Mouse (Mus musculus): Measurements from ENCODE around the gene Clec2g. TPM values are rescaled to one million over a fixed set of nuclear protein-coding genes. Genes with fewer than 3 reads are reported as not detected.
"Not testable (repeated sequence)": the region's sequence is repeated elsewhere in the genome, so short reads cannot be mapped to it uniquely, and the experiment has no call there.

Gene Clec2g
- not detected in 2 replicates for polyA plus RNA-seq (2016; fragmentation: Nextera tagmentation; extraction: Ambion mirVana)

DNA sequence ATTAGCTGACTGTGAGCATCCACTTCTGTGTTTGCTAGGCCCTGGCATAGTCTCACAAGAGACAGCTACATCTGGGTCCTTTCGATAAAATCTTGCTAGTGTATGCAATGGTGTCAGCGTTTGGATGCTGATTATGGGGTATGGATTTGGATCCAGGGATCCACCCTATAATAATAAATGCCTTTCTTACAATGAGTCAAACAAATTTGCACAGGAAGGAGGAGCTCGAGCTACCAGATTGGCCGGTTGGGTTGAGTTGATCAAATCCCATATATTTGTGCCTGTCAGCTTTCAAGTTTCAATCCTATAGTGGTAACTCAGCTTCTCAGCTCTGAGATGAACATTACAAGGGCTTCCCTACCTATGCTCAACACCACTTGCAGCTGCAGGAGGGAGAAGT is at the start of gene Clec2g:
TSS of gene Clec2g (plus strand) at position 301 of the 400 bp plus-strand sequence.
- H3K4me3 ChIP-seq (replicated peaks); H3K9me3 ChIP-seq; H3K27me3 ChIP-seq; H3K27ac ChIP-seq; H3K4me1 ChIP-seq; ATAC-seq (ENCODE audit: low FRiP score); H3K36me3 ChIP-seq (replicated peaks); H3K4me2 ChIP-seq; H3K9ac ChIP-seq: not testable (repeated sequence)
- over 99% methylated on average over 4 of the region's 4 CpGs for WGBS

DNA sequence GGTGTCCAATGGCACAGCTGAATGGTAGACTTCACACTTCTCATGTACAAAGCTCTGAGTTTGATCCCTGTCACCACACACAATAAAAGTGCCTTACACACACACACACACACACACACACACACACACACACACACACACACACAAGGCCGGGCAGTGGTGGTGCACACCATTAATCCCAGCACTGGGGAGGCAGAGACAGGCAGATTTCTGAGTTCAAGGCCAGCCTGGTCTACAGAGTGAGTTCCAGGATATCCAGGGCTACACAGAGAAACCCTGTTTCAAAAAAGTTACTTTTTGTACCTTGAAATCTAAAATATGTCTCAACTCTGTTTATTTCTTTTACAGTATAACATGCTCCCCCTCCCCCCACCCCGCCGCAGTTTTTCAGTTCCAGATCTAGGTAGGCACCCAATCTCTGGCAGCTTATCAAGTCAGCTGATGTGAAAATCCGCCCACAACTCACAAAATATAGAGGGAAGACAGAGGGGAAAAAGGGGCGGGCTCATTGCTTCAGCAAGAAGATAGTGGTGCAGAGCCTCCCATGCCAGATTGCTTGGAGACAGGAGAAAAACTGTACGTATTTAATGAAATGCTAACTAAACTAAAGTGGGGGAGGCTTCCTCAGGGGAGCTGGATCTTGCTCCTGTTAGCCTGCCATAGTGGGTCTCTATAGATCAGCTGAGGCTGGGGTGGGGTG is 46.9 kb upstream of the Clec2g start, which contains the start of gene Clec2i:
TSS of gene Clec2i (plus strand) at position 498 of the 700 bp plus-strand sequence.
- not testable (repeated sequence) for H3K36me3 ChIP-seq (replicated peaks); H3K9ac ChIP-seq; H3K27me3 ChIP-seq; H3K4me3 ChIP-seq (replicated peaks); H3K9me3 ChIP-seq; H3K27ac ChIP-seq; H3K4me2 ChIP-seq; ATAC-seq (ENCODE audit: low FRiP score); H3K4me1 ChIP-seq
- 84% methylated on average over 6 of the region's 6 CpGs for WGBS

DNA sequence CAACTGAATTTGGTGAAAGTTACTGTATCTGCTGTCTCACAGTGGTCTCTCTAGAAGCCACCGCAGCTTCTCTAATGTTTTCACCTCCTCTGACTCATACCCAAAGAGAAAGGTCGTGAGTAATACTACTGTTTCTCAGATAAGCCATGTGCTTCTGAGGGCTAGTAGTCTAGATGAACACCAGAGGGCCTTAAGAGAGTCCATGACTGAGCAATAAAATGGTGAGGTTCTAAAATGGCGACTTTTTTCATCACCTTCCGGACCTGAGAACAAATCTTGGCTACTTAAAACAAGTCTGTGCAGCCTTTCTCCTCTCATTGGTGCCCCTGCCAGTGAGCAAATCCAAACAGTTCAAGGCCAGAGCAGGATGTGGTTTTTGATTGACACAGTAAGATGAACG is 45.3 kb upstream of the Clec2g start:
- WGBS, result 80% methylated on average over 5 of the region's 5 CpGs
- Histone ChIP-seq H3K36me3 (replicated peaks) (no peaks in the 10 kb centered on the region), H3K4me1 (no peaks in the 10 kb centered on the region), H3K4me3 (replicated peaks) (no peak overlapping the region), H3K27me3 (no peaks in the 10 kb centered on the region), H3K9ac (no peak overlapping the region), H3K9me3 (no peaks in the 10 kb centered on the region), H3K27ac (no peak overlapping the region), H3K4me2 (no peak overlapping the region)
- ATAC-seq (ENCODE audit: low FRiP score), result no peak

DNA sequence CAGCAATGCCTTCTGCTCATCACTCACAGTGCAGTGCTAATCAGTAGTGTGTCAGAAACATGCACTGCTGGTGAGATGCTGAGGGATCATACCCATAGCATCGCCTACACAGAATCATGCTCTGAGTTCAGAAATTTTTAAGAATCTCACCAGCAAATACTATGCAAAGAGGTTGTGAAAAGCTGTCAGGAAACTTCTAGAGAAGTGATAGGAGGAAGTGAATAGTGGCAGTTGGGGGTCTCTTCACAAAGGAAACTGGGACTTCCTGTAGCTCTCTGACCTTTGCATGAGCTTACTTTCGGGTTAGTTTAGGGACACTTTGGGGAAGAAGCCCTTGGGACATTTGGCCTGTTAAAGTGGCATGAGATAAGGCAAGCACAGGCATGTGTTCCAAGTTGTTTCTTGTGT is 43.2 kb upstream of the Clec2g start, which contains the start of gene BC035044:
TSS of gene BC035044 (minus strand) at position 179 of the 408 bp plus-strand sequence.
- Histone ChIP-seq H3K9me3 (no peaks in the 10 kb centered on the region), H3K36me3 (replicated peaks) (no peaks in the 10 kb centered on the region), H3K27ac (no peak within 1 kb of the TSS), H3K4me3 (replicated peaks) (no peak within 1 kb of the TSS), H3K9ac (no peak within 1 kb of the TSS), H3K4me2 (no peak within 1 kb of the TSS), H3K27me3 (no peaks in the 10 kb centered on the region), H3K4me1 (no peaks in the 10 kb centered on the region)
- ATAC-seq (ENCODE audit: low FRiP score), result no peak
- WGBS, result 78% methylated on average over 2 of the region's 2 CpGs

DNA sequence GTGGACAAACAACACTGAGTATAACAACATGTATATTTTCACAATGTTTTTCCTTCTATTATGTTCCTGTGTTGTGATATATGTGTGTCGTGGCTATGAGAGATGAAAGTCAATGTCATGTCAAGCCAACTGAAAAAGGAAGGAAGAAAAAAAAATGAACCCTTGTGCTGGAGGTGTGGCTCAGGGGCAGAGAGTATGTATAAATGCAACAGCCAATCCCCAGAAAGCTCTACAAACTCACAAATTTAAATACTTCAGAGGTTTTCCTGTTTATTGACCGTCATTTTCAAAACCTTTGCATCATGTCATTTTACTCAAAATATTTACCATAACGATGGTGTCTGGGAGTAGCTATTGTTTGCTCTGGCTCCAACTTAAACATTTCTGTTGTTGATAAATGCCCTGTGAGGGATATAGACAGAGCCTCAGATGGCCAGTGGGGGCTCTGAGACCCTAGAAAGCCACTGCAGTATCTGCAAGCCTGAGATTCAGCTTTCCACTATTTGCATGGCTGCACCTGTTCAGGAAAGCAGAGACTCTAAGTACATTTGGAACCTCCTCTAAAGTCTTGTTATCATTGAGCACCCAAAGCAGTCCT is 38.7 kb upstream of the Clec2g start:
- Histone ChIP-seq H3K9ac (no peak overlapping the region), H3K4me2 (no peak overlapping the region), H3K9me3 (no peaks in the 10 kb centered on the region), H3K4me1 (no peaks in the 10 kb centered on the region), H3K27me3 (no peaks in the 10 kb centered on the region), H3K36me3 (replicated peaks) (no peaks in the 10 kb centered on the region), H3K4me3 (replicated peaks) (no peak overlapping the region), H3K27ac (no peak overlapping the region)
- no peak for ATAC-seq (ENCODE audit: low FRiP score)
- WGBS, result 88% methylated on average over 3 of the region's 3 CpGs

DNA sequence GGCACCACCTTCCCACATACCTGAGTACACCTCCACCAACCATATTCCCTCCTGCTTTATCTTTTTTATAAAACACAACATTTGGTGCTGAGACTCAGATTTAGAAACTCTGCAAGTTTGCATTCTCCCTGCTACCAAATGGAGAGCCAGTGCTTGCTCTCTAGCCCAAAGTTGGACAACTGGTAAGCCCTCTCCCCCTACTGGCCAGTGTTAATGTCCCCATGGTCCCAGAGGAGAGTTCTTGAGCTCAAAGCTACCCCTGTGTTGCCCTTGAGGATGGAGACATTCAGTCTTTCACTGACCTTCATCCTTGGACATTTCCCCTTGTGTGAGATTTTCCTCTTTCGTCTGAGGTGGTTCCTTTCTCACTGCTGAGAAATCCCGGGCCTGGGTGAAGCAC is 34.1 kb upstream of the Clec2g start:
- H3K27ac ChIP-seq, result no peak overlapping the region
- no peak overlapping the region for H3K4me2 ChIP-seq
- H3K36me3 ChIP-seq (replicated peaks), result no peaks in the 10 kb centered on the region
- no peaks in the 10 kb centered on the region for H3K9me3 ChIP-seq
- no peaks in the 10 kb centered on the region for H3K4me1 ChIP-seq
- H3K4me3 ChIP-seq (replicated peaks), result no peak overlapping the region
- WGBS, result 90% methylated on average over 2 of the region's 2 CpGs
- no peak overlapping the region for H3K9ac ChIP-seq
- no peaks in the 10 kb centered on the region for H3K27me3 ChIP-seq
- ATAC-seq (ENCODE audit: low FRiP score), result no peak

DNA sequence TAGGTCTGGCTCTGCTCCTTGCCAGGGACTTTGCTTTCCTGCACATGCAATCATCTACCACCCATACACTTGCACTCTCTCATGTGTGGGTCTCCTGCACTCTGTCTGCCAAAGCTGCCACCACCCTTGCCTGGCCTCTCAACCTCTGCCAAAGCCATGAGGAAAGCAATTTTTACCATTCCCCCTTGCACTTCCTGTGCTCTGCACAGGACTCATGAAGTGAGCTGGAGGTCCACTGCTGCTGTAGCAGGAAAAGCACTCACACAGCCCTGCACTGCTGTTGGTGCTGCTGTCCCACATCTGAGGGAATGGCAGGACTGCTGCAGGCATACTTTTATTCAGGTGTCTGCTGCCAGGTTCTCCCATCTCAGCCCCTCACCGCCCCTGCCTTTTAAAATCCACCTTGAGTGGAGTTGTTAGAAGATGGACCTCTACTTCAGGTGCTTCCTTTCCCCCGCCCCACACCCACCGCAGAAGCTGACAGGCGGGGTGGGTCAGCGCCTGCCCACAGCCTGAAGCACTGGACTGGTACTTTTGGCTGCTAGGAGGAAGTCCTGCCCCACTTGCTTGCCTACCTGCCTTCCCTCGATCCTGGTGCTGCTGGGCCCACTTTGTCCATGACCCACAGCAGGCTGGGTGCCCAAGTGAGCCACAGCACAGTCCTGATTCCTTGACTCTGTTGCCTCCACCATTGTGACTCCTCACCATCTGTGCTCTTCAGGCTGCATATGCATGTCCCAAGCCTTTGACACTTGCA is 33.2 kb upstream of the Clec2g start:
- not testable (repeated sequence) for H3K9ac ChIP-seq; H3K4me3 ChIP-seq (replicated peaks); H3K36me3 ChIP-seq (replicated peaks); ATAC-seq (ENCODE audit: low FRiP score); H3K9me3 ChIP-seq; H3K27me3 ChIP-seq; H3K27ac ChIP-seq; H3K4me2 ChIP-seq; H3K4me1 ChIP-seq
- WGBS, result 87% methylated on average over 6 of the region's 6 CpGs

DNA sequence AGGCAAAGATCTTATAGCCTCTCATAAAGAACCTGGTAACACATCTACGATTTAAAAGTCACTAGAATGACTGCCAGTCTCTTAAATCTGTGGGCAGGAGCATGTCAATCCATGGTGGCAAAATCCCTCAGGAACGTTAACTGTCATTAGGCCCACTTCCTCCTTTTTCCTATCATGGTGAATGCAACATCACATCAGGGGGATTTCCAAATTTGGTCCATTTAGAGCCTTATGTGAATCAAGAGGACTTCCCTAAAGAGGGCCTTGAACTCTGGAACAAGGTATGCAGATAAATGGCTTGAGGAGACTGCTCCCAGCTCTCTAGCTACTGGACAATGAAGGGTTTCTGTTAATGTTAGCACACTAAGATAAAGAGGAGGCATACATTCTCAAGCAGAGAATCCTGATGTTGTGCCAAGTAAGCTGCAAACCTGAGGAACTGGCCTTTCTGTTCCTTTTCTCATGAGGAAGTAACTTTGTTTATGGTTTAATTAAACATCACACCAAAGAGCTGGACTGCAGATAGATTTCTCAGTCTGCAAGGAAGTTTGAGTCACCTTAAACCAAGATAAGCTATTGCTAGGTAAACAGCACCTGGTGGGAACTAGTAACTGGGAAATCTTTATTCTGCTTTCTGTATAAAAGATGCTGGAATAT is 20.5 kb upstream of the Clec2g start:
- ATAC-seq (ENCODE audit: low FRiP score), result no peak
- H3K36me3 ChIP-seq (replicated peaks), result no peaks in the 10 kb centered on the region
- no peak overlapping the region for H3K4me2 ChIP-seq
- H3K4me1 ChIP-seq, result no peaks in the 10 kb centered on the region
- no peaks in the 10 kb centered on the region for H3K27me3 ChIP-seq
- H3K9me3 ChIP-seq, result no peaks in the 10 kb centered on the region
- no peak overlapping the region for H3K27ac ChIP-seq
- no peak overlapping the region for H3K4me3 ChIP-seq (replicated peaks)
- H3K9ac ChIP-seq, result no peak overlapping the region
- 86% methylated on average over 2 of the region's 2 CpGs for WGBS

DNA sequence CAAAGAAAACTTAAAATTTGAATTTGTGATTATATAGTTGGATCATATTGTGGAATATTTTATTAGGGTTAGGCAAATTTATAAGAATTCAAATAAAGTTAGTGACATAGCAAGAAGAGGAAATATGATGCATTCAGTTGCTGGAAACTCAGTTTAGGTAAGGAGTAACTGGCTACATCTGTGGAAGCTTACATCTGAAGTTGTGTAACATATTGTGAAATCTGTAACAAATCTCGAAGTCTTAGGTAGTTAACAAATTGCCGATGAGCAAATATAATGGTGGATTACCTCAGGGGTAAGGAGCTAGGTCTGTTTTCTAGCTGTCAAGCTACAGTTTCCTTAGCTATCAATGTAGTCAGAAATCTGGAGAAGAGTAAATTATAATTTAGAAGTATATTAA is 16.9 kb upstream of the Clec2g start:
- H3K9me3 ChIP-seq, result no peaks in the 10 kb centered on the region
- no peaks in the 10 kb centered on the region for H3K4me1 ChIP-seq
- H3K4me2 ChIP-seq, result no peak overlapping the region
- WGBS, result 89% methylated on average over 2 of the region's 2 CpGs
- ATAC-seq (ENCODE audit: low FRiP score), result no peak
- H3K4me3 ChIP-seq (replicated peaks), result no peak overlapping the region
- H3K27me3 ChIP-seq, result no peaks in the 10 kb centered on the region
- H3K9ac ChIP-seq, result no peak overlapping the region
- H3K36me3 ChIP-seq (replicated peaks), result no peaks in the 10 kb centered on the region
- H3K27ac ChIP-seq, result no peak overlapping the region

DNA sequence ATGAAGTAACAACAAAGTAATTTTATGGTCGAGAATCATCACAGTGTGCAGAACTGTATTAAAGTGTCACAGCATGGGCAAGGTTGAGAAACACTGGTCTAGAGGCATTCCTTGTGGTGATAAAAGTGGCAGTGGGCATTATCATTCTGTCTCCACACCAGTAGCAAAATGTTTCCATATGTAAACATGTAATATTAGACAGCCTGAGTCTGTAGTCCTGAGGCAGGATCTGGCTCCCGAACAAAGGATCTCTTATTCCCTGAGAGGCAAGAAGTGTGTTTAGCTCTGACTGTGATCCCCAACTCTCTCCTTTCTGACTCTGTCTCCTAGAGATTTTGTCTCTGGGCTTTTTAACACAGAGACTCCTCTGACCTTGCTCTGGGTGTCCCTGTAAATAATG is 1.1 kb upstream of the Clec2g start:
- no peak overlapping the region for H3K9ac ChIP-seq

DNA sequence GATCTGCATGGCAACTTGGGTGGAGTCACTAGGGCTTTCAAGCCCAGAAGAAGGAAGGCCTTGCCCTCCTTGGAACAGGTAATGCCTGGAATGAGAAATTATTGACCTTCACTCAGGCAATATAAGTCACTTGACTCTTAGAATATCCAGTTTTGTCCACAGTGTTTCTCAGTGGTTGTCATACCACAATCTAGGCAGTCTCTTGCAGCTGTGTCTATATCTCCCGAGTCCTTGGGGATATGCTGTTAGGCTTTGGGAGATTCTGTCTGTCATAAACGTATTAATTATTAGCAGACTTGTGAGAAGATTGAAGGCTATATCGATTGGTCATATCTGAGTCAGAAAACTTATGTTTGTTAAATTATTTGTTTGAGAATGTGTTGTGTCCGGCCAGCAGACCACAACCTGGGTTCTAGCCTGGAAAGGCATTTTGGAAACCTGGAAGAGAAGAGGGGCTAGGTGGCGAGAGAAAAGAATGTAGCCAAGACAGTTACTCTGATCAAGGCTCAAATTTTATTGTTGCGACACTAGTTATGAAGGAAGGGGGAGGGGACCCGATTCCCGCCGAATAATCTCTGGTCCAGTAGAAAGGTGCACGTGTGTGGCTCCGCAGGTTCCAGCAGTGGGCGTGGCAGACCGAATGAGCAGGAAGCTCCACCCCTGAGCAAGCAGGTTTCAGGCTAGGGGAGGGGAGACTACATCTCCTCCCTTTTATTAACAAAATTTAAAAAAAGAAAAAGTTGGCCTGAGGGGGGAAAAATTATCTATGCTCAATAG is 1.9 kb downstream of the Clec2g start:
- 92% methylated on average over 5 of the region's 13 CpGs for WGBS
- H3K36me3 ChIP-seq (replicated peaks); H3K9ac ChIP-seq; ATAC-seq (ENCODE audit: low FRiP score); H3K4me1 ChIP-seq; H3K27ac ChIP-seq; H3K4me2 ChIP-seq; H3K9me3 ChIP-seq; H3K27me3 ChIP-seq; H3K4me3 ChIP-seq (replicated peaks): not testable (repeated sequence)

More for the DNA sequence above, 1.1 kb upstream of the Clec2g start:
- Histone ChIP-seq H3K4me1 (no peaks in the 10 kb centered on the region), H3K36me3 (replicated peaks) (no peaks in the 10 kb centered on the region), H3K4me2 (no peak overlapping the region), H3K4me3 (replicated peaks) (no peak overlapping the region), H3K9me3 (no peaks in the 10 kb centered on the region), H3K27me3 (no peaks in the 10 kb centered on the region), H3K27ac (no peak overlapping the region)
- WGBS, result 85% methylated on average over 2 of the region's 2 CpGs
- no peak for ATAC-seq (ENCODE audit: low FRiP score)

Measured in forebrain, embryonic 12.5 days (tissue).